Comparison of ENCODE assay signal across 8 mouse cellular contexts in the genomic region with DNA sequence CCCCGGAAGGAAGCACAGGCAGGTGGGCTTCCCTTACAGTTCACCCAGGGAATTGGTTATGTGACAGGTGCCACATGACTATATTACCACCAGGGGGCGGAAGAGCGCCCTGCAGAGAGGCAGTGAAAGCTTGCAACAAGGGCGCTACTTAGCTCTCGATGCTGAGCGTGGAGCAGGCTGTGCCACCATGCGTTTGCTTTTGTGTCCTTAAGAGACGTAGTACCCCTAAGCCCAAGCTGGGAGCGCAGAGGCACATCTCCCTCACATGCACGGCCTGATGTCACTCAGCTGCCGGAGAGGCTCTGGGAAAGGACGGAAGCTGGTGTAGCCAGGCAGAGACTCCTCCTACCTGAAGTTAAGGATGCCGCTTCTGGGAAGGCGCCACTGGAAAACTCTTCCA. TPM values are rescaled to one million over a fixed set of nuclear protein-coding genes. Genes with fewer than 3 reads are reported as not detected.
A peak's percentile ranks its signal among the peaks of the same experiment; 100 is the strongest.
DNase-seq lines count a peak whose midpoint lies in the region; ATAC-seq and TF ChIP-seq lines count a peak whose summit lies in the region.

No protein-coding gene starts in this region.

- H3K4me3 ChIP-seq in hindbrain, embryonic 15.5 days = peak overlapping the region; percentile 36

- peak overlapping the region; percentile 58; the same call in 1 of the 2 replicates for H3K27ac ChIP-seq in hindbrain, embryonic 15.5 days (replicated peaks)

- POLR2A ChIA-PET in Patski (lab: Charles Lee) = no interaction called here

- in situ Hi-C loops in Patski (cut with MboI; ENCODE audit: low pct_unique_long_range_greater_than_20kb) = loop anchor here (5.0 kb wide), 1 partner anchor 434 kb away; no protein-coding TSS in a partner anchor

- H3K36me3 ChIP-seq in hindbrain, embryonic 15.5 days = no peaks in the 10 kb centered on the region

- no peaks in the 10 kb centered on the region for H3K9me3 ChIP-seq in hindbrain, embryonic 15.5 days

- H3K27me3 ChIP-seq in Patski = no peaks in the 10 kb centered on the region
- no peaks in the 10 kb centered on the region for H3K27me3 ChIP-seq in hindbrain, embryonic 15.5 days

- WGBS in hindbrain, embryonic 15.5 days = 5% methylated on average over 14 of the region's 14 CpGs

- CTCF ChIA-PET in Patski (lab: Charles Lee) = interaction anchor here (0.7 to 2.4 kb wide), 14 partner anchors 10 to 433 kb away, joined by 3 to 10 read pairs (median 3); no protein-coding TSS in a partner anchor

- H3K4me1 ChIP-seq in hindbrain, embryonic 15.5 days (replicated peaks) = peaks cover 18% of the 10 kb centered on the region

- peak; percentile 27 for DNase-seq in Patski (ENCODE audit: low read depth, low spot score)
- peak; percentile 70 for DNase-seq in cerebellum, adult 9-10 months
- peak; percentile 61 to 74 for DNase-seq in frontal cortex, postnatal 10 days (ENCODE audit: low spot score in 2 of 2)
- peak; percentile 58 for DNase-seq in left cerebral cortex, adult 11 months (ENCODE audit: low spot score)
- DNase-seq in lung, postnatal 36 days = peak; percentile 81
- peak; percentile 93 for DNase-seq in retina, postnatal 1 day
- peak; percentile 68 for DNase-seq in urinary bladder, postnatal 14 days (ENCODE audit: low spot score)

- peak overlapping the region; percentile 73 for H3K4me2 ChIP-seq in hindbrain, embryonic 15.5 days

- H3K9ac ChIP-seq in hindbrain, embryonic 15.5 days = peak overlapping the region; percentile 32; the same call in 1 of the 2 replicates

- no peak for ATAC-seq in Patski
- peak; percentile 52 for ATAC-seq in hindbrain, embryonic 15.5 days (ENCODE audit: low FRiP score, low read depth)

- TF ChIP-seq CTCF in Patski (IDR thresholded peaks at IDR 0.05) = no peak

RNA-seq across cellular contexts. Expression of gene Pstpip1, which starts 28.8 kb away (rescaled TPM):
- polyA plus RNA-seq in Patski (2021) = 0.41 TPM
- 0.87 and 1.2 TPM in 2 replicates for polyA plus RNA-seq in hindbrain, embryonic 15.5 days (2015; fragmentation: Nextera tagmentation; extraction: Ambion mirVana)

RNA-seq across cellular contexts. Expression of gene Tspan3, which starts 46.7 kb away (rescaled TPM):
- polyA plus RNA-seq in Patski (2021) = 371 TPM
- polyA plus RNA-seq in hindbrain, embryonic 15.5 days (2015; fragmentation: Nextera tagmentation; extraction: Ambion mirVana) = 598 and 606 TPM in 2 replicates

Comparison
In these comparisons a context has a peak if more than half of its experiments do, and no peak if none do; other contexts are left out.
1. DNase-seq: peak in every context shown above with its lines; median percentile 93 in retina, postnatal 1 day; 81 in lung, postnatal 36 days; 70 in cerebellum, adult 9-10 months; 68 in urinary bladder, postnatal 14 days; 68 in frontal cortex, postnatal 10 days; 58 in left cerebral cortex, adult 11 months; 27 in Patski.